Mouse (Mus musculus): ENCODE data around the gene Vmn1r206. TPM values are rescaled to one million over a fixed set of nuclear protein-coding genes. Genes with fewer than 3 reads are reported as not detected.
"Not testable (repeated sequence)": the region's sequence is repeated elsewhere in the genome, so short reads cannot be mapped to it uniquely, and the experiment has no call there.

Vmn1r206 gene
- total RNA-seq (2021): not detected
- long read RNA-seq, experiment 1: 0 reads
- long read RNA-seq, experiment 2: 0 reads

DNA sequence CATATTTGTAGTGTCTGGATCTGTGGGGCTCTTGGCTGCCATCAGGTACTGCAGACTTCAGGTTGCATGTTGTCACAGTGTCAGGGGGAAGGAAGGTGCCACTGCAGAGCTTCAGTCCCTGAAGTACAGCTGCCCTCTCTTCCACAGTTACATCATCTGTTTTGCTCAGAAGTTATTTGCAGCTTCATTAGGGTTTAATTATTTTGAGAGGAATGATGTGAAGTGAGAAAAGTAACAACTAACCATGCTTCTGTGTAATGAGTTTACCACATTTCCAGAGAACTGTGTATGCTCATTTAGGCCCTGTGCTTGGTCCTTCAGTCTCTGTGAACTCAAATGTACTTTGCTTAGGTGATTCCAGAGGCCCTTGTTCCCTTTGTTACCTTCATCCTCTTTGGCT lies at the start of gene Vmn1r206:
Gene Vmn1r206 (minus strand): TSS at position 101 of the 400 bp plus-strand sequence.
- not testable (repeated sequence) for H3K4me3 ChIP-seq; H3K27ac ChIP-seq; DNase-seq (ENCODE audit: low spot score in 2 of 2)

DNA sequence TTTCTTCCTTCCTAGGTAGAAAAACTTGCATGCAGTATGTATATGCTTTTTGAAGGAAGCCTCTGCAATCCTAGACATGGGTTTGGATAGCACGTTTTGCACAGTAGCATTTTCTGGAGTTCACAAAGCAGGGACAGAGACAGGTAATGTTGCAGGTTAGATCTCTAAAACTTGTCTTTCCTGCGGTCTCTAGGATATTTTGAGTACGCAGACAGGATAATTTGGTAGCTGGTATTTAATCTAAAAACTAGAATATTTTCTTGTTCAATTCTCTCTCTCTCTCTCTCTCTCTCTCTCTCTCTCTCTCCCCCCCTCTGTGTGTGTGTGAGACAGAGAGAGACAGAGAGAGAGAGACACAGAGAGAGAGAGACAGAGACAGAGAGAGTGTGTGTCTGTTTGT lies 31.2 kb downstream of the Vmn1r206 start, which contains the start of gene Vmn1r205:
Gene Vmn1r205 (minus strand): TSS at position 101 of the 400 bp plus-strand sequence.
- H3K4me3 ChIP-seq: no peak within 1 kb of the TSS
- DNase-seq (ENCODE audit: low spot score in 2 of 2): no peak
- H3K27ac ChIP-seq: no peak within 1 kb of the TSS
- TF ChIP-seq CTCF (conservative IDR thresholded peaks at IDR 0.05): no peak

DNA sequence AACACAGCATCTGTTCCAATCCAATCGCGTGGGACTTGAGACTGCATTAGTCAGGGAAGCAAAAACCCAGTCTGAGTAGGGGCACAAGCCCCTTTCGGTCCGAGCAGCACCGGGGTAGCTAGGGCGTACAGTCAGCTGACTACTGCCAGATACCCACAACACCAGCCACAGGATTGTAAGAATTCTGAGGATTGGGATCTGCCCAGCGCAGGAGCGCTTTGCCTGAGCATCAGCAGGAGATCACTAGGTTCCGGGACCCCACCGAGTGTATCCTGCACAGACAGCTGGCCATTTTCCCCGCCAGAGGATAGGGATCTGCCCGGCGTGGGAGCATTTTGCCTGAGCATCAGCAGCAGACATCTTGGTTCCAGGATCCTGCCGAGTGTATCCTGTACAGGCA lies 40.7 kb downstream of the Vmn1r206 start:
- not testable (repeated sequence) for H3K27ac ChIP-seq, H3K4me3 ChIP-seq
- DNase-seq (ENCODE audit: low spot score in 2 of 2): peak in 1 of 2 experiments; percentile 10

DNA sequence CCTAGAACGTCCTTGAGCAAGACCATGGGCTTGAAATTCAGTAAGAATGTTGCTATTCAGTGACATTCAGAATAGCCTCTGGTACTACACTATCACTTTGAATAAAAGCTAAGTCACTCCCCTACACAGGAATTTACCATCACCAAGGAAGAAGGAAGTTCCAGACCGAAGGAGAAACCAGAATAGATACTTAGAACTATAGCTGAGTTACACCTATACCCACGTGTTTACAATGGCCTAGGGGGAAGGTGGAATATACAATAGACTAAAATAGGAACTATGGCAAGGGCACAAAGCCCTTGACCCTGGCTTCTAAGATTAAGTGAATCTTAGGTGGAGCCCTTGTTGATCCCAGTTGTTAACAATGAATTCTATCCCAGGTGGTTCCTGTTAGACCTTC lies 49.1 kb downstream of the Vmn1r206 start:
- not testable (repeated sequence) for H3K4me3 ChIP-seq; H3K27ac ChIP-seq; DNase-seq (ENCODE audit: low spot score in 2 of 2)

Other genes with a start within 250 kb of the Vmn1r206 start
- gene Vmn1r199, start 244.4 kb downstream of the Vmn1r206 start, total RNA-seq (2021): not detected
- gene Vmn1r200, start 233.9 kb downstream of the Vmn1r206 start, total RNA-seq (2021): not detected
- gene Vmn1r201, start 152.3 kb downstream of the Vmn1r206 start, total RNA-seq (2021): not detected
- gene Vmn1r202, start 118.9 kb downstream of the Vmn1r206 start, total RNA-seq (2021): not detected
- gene Vmn1r203, start 106.1 kb downstream of the Vmn1r206 start, total RNA-seq (2021): under 1 TPM in 1 of 2 experiments, not detected in 1; 0.05 TPM
- not detected for gene Vmn1r204, start 71.1 kb downstream of the Vmn1r206 start, total RNA-seq (2021)
- gene Vmn1r205, start 31.3 kb downstream of the Vmn1r206 start, total RNA-seq (2021): not detected
- gene Vmn1r207-ps, start 105.4 kb upstream of the Vmn1r206 start, total RNA-seq (2021): under 1 TPM in 1 of 2 experiments, not detected in 1; 0.07 TPM
- not detected for gene Vmn1r208, start 153.1 kb upstream of the Vmn1r206 start, total RNA-seq (2021)
- not detected for gene Vmn1r209, start 185.4 kb upstream of the Vmn1r206 start, total RNA-seq (2021)
- not detected for gene Vmn1r210, start 207.1 kb upstream of the Vmn1r206 start, total RNA-seq (2021)
- not detected for gene Vmn1r211, start 233.3 kb upstream of the Vmn1r206 start, total RNA-seq (2021)